Mouse (Mus musculus): ENCODE data around the gene Odf2l.

The Odf2l gene

GRCm38 (mm10) chr3:145118254-145119001 lies at the start of gene Odf2l:
Gene Odf2l (plus strand): TSS chr3:145118588.
- DNase-seq (ENCODE audit: low spot score): peak; percentile 95

GRCm38 (mm10) chr3:145068964-145069363 lies 49.4 kb upstream of the Odf2l start:
- no peak for DNase-seq (ENCODE audit: low spot score)

- DNase-seq (ENCODE audit: low spot score): no peak
Observed at GRCm38 (mm10) chr3:145072339-145072738, 46.0 kb upstream of the Odf2l start.

- DNase-seq (ENCODE audit: low spot score): no peak
Observed at GRCm38 (mm10) chr3:145078405-145078804, 40.0 kb upstream of the Odf2l start.

GRCm38 (mm10) chr3:145080904-145081303 lies 37.5 kb upstream of the Odf2l start:
- DNase-seq (ENCODE audit: low spot score): no peak

GRCm38 (mm10) chr3:145083081-145083480 lies 35.3 kb upstream of the Odf2l start:
- DNase-seq (ENCODE audit: low spot score): no peak

- DNase-seq (ENCODE audit: low spot score): no peak
Observed at GRCm38 (mm10) chr3:145086180-145086579, 32.2 kb upstream of the Odf2l start.

GRCm38 (mm10) chr3:145087857-145088598 lies 30.4 kb upstream of the Odf2l start:
- no peak for DNase-seq (ENCODE audit: low spot score)

GRCm38 (mm10) chr3:145099291-145099690 lies 19.1 kb upstream of the Odf2l start, which contains the start of gene Clca2:
Gene Clca2 (minus strand): TSS chr3:145099443.
- no peak for DNase-seq (ENCODE audit: low spot score)

- no peak for DNase-seq (ENCODE audit: low spot score)
Observed at GRCm38 (mm10) chr3:145101891-145102555, 16.4 kb upstream of the Odf2l start.

GRCm38 (mm10) chr3:145103321-145103720 lies 15.1 kb upstream of the Odf2l start:
- no peak for DNase-seq (ENCODE audit: low spot score)

- DNase-seq (ENCODE audit: low spot score): no peak
Observed at GRCm38 (mm10) chr3:145103770-145104169, 14.6 kb upstream of the Odf2l start.

GRCm38 (mm10) chr3:145105076-145105772 lies 13.2 kb upstream of the Odf2l start:
- no peak for DNase-seq (ENCODE audit: low spot score)

- DNase-seq (ENCODE audit: low spot score): no peak
Observed at GRCm38 (mm10) chr3:145105773-145106504, 12.4 kb upstream of the Odf2l start.

- no peak for DNase-seq (ENCODE audit: low spot score)
Observed at GRCm38 (mm10) chr3:145115169-145115568, 3.2 kb upstream of the Odf2l start.

- no peak for DNase-seq (ENCODE audit: low spot score)
Observed at GRCm38 (mm10) chr3:145117637-145118036, 751 bp upstream of the Odf2l start.

GRCm38 (mm10) chr3:145119002-145119358 lies 592 bp downstream of the Odf2l start:
- DNase-seq (ENCODE audit: low spot score): no peak

- no peak for DNase-seq (ENCODE audit: low spot score)
Observed at GRCm38 (mm10) chr3:145119425-145119824, 1.0 kb downstream of the Odf2l start.

GRCm38 (mm10) chr3:145126618-145127017 lies 8.2 kb downstream of the Odf2l start:
- no peak for DNase-seq (ENCODE audit: low spot score)

GRCm38 (mm10) chr3:145129356-145129755 lies 11.0 kb downstream of the Odf2l start:
- no peak for DNase-seq (ENCODE audit: low spot score)

GRCm38 (mm10) chr3:145131210-145131868 lies 13.0 kb downstream of the Odf2l start:
- DNase-seq (ENCODE audit: low spot score): no peak

Measured in urinary bladder, postnatal 25 days (tissue).